Mouse (Mus musculus): ENCODE measurements around the gene Dnase2b. TPM values are rescaled to one million over a fixed set of nuclear protein-coding genes. Genes with fewer than 3 reads are reported as not detected.

Dnase2b gene
- polyA plus RNA-seq, 1 experiment, result not detected

GRCm38 (mm10) chr3:146604647-146605046, 10.7 kb downstream of the Dnase2b start:
- Histone ChIP-seq H3K36me3 (ENCODE audit: control insufficient read depth) (no peaks in the 10 kb centered on the region), H3K27me3 (ENCODE audit: control insufficient read depth) (no peaks in the 10 kb centered on the region), H3K4me1 (ENCODE audit: control insufficient read depth) (peaks cover 9% of the 10 kb centered on the region), H3K4me3 (replicated peaks) (no peak overlapping the region), H3K9me3 (ENCODE audit: control insufficient read depth, low read length) (no peaks in the 10 kb centered on the region)
- TF ChIP-seq GATA1 (IDR thresholded peaks at IDR 0.05; ENCODE audit: low read length) (no peak), TAL1 (IDR thresholded peaks at IDR 0.05; ENCODE audit: low read length) (no peak)

DNA sequence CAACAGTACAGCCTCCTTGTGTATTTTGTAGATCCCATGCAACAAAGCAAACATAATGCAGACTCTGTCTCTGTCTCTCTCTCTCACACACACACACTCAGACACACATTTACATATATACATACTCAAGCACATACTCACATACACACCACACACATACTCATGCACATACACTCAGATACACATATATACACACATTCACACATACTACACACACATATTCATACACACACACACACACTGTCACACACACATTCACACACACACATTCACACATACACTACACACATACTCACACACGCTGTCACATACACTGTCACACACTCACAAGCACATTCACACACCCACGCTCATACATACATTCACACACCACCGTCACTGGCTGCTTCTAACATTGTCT, 12.9 kb downstream of the Dnase2b start:
- Histone ChIP-seq H3K4me1 (ENCODE audit: control insufficient read depth) (peaks cover 9% of the 10 kb centered on the region), H3K9me3 (ENCODE audit: control insufficient read depth, low read length) (no peaks in the 10 kb centered on the region), H3K4me3 (replicated peaks) (no peak overlapping the region), H3K36me3 (ENCODE audit: control insufficient read depth) (no peaks in the 10 kb centered on the region), H3K27me3 (ENCODE audit: control insufficient read depth) (no peaks in the 10 kb centered on the region)
- TF ChIP-seq GATA1 (IDR thresholded peaks at IDR 0.05; ENCODE audit: low read length) (no peak), TAL1 (IDR thresholded peaks at IDR 0.05; ENCODE audit: low read length) (no peak)

GRCm38 (mm10) chr3:146601205-146601604, 14.2 kb downstream of the Dnase2b start:
- TF ChIP-seq TAL1 (IDR thresholded peaks at IDR 0.05; ENCODE audit: low read length) (no peak), GATA1 (IDR thresholded peaks at IDR 0.05; ENCODE audit: low read length) (no peak)
- no peaks in the 10 kb centered on the region for H3K9me3 ChIP-seq (ENCODE audit: control insufficient read depth, low read length)
- no peaks in the 10 kb centered on the region for H3K27me3 ChIP-seq (ENCODE audit: control insufficient read depth)
- H3K4me3 ChIP-seq (replicated peaks), result no peak overlapping the region
- peaks cover 9% of the 10 kb centered on the region for H3K4me1 ChIP-seq (ENCODE audit: control insufficient read depth)
- no peaks in the 10 kb centered on the region for H3K36me3 ChIP-seq (ENCODE audit: control insufficient read depth)

GRCm38 (mm10) chr3:146599198-146599900, 16.0 kb downstream of the Dnase2b start:
- no peak overlapping the region for H3K4me3 ChIP-seq (replicated peaks)
- no peaks in the 10 kb centered on the region for H3K36me3 ChIP-seq (ENCODE audit: control insufficient read depth)
- H3K9me3 ChIP-seq (ENCODE audit: control insufficient read depth, low read length), result no peaks in the 10 kb centered on the region
- TF ChIP-seq GATA1 (IDR thresholded peaks at IDR 0.05; ENCODE audit: low read length) (no peak), TAL1 (IDR thresholded peaks at IDR 0.05; ENCODE audit: low read length) (no peak)
- no peaks in the 10 kb centered on the region for H3K27me3 ChIP-seq (ENCODE audit: control insufficient read depth)
- peaks cover 9% of the 10 kb centered on the region for H3K4me1 ChIP-seq (ENCODE audit: control insufficient read depth)

GRCm38 (mm10) chr3:146598411-146598810, 17.0 kb downstream of the Dnase2b start:
- no peak for TF ChIP-seq TAL1 (IDR thresholded peaks at IDR 0.05; ENCODE audit: low read length)
- no peak for TF ChIP-seq GATA1 (IDR thresholded peaks at IDR 0.05; ENCODE audit: low read length)
- no peak overlapping the region for H3K4me3 ChIP-seq (replicated peaks)

DNA sequence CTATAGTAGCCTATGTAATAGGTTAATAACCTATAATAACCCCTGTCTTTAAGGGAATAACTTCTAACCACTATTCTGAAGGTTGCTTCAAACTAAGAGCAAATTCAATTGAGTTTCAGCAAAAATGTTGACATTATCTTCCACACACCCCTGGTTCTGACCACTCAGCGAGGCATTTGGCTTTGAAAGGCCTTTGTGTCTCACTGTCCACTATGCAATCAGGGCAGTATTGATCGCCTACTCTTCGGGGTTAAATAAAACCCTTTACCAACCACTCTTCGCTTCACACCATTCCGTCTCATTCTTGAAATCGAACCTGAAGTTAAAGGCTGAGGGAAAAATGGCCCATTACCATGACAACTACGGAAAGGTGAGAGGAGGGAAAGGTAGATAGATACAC, 18.5 kb downstream of the Dnase2b start:
- Histone ChIP-seq H3K9me3 (ENCODE audit: control insufficient read depth, low read length) (no peaks in the 10 kb centered on the region), H3K4me3 (replicated peaks) (no peak overlapping the region), H3K27me3 (ENCODE audit: control insufficient read depth) (no peaks in the 10 kb centered on the region), H3K4me1 (ENCODE audit: control insufficient read depth) (peaks cover 9% of the 10 kb centered on the region), H3K36me3 (ENCODE audit: control insufficient read depth) (no peaks in the 10 kb centered on the region)
- TF ChIP-seq TAL1 (IDR thresholded peaks at IDR 0.05; ENCODE audit: low read length) (no peak), GATA1 (IDR thresholded peaks at IDR 0.05; ENCODE audit: low read length) (no peak)

More at GRCm38 (mm10) chr3:146598411-146598810, 17.0 kb downstream of the Dnase2b start:
- H3K4me1 ChIP-seq (ENCODE audit: control insufficient read depth), result peaks cover 9% of the 10 kb centered on the region
- no peaks in the 10 kb centered on the region for H3K27me3 ChIP-seq (ENCODE audit: control insufficient read depth)
- no peaks in the 10 kb centered on the region for H3K36me3 ChIP-seq (ENCODE audit: control insufficient read depth)
- no peaks in the 10 kb centered on the region for H3K9me3 ChIP-seq (ENCODE audit: control insufficient read depth, low read length)

- TF ChIP-seq TAL1 (IDR thresholded peaks at IDR 0.05; ENCODE audit: low read length) (no peak), GATA1 (IDR thresholded peaks at IDR 0.05; ENCODE audit: low read length) (no peak)
These were observed 19.0 kb downstream of the Dnase2b start for GRCm38 (mm10) chr3:146596387-146596786.

DNA sequence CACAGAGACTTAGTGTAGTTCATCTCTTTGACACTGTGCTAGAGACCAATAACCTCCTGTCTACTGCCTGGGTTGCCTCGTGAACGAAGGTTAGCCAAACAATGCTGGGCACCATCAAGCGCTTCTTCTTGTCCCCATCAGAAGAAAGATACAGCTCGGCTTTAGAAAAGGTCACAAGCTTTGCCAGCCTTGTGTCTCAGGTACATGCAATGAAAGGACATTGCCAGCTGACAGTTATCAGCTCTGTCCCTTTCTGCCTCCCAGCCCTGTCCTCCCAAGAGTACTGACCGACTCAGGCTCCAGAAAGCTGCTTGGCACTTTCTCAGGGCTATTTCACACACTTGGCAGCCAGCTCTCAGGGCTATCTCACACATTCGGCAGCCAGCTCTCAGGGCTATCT, 20.0 kb downstream of the Dnase2b start:
- no peaks in the 10 kb centered on the region for H3K4me1 ChIP-seq (ENCODE audit: control insufficient read depth)
- no peaks in the 10 kb centered on the region for H3K9me3 ChIP-seq (ENCODE audit: control insufficient read depth, low read length)
- H3K36me3 ChIP-seq (ENCODE audit: control insufficient read depth), result no peaks in the 10 kb centered on the region
- H3K4me3 ChIP-seq (replicated peaks), result no peak overlapping the region
- no peaks in the 10 kb centered on the region for H3K27me3 ChIP-seq (ENCODE audit: control insufficient read depth)
- TF ChIP-seq GATA1 (IDR thresholded peaks at IDR 0.05; ENCODE audit: low read length), result no peak
- no peak for TF ChIP-seq TAL1 (IDR thresholded peaks at IDR 0.05; ENCODE audit: low read length)

More at GRCm38 (mm10) chr3:146596387-146596786, 19.0 kb downstream of the Dnase2b start:
- no peaks in the 10 kb centered on the region for H3K36me3 ChIP-seq (ENCODE audit: control insufficient read depth)
- H3K4me1 ChIP-seq (ENCODE audit: control insufficient read depth), result peaks cover 7% of the 10 kb centered on the region
- no peak overlapping the region for H3K4me3 ChIP-seq (replicated peaks)
- H3K27me3 ChIP-seq (ENCODE audit: control insufficient read depth), result no peaks in the 10 kb centered on the region
- H3K9me3 ChIP-seq (ENCODE audit: control insufficient read depth, low read length), result no peaks in the 10 kb centered on the region

GRCm38 (mm10) chr3:146591601-146592000, 23.8 kb downstream of the Dnase2b start:
- H3K4me3 ChIP-seq (replicated peaks), result no peak overlapping the region
- H3K36me3 ChIP-seq (ENCODE audit: control insufficient read depth), result no peaks in the 10 kb centered on the region
- H3K27me3 ChIP-seq (ENCODE audit: control insufficient read depth), result no peaks in the 10 kb centered on the region
- TF ChIP-seq GATA1 (IDR thresholded peaks at IDR 0.05; ENCODE audit: low read length) (no peak), TAL1 (IDR thresholded peaks at IDR 0.05; ENCODE audit: low read length) (no peak)
- no peaks in the 10 kb centered on the region for H3K9me3 ChIP-seq (ENCODE audit: control insufficient read depth, low read length)
- H3K4me1 ChIP-seq (ENCODE audit: control insufficient read depth), result no peaks in the 10 kb centered on the region

Measured in erythroblast, embryonic 14.5 days (primary cell).